Mouse (Mus musculus): ENCODE measurements around the gene Ralgapa2.

GRCm38 (mm10) chr2:146337540-146337939, 174.6 kb downstream of the Ralgapa2 start:
- TF ChIP-seq CHD1 (IDR thresholded peaks at IDR 0.05; ENCODE audit: low read depth, low read length), result no peak
- no peak for TF ChIP-seq CTCF (conservative IDR thresholded peaks at IDR 0.05 in 1 of 2, IDR thresholded peaks at IDR 0.05 in 1 of 2; ENCODE audit: low read depth in 2 of 2, low read length in 2 of 2)
- TF ChIP-seq EP300 (IDR thresholded peaks at IDR 0.05; ENCODE audit: low read length), result no peak
- TF ChIP-seq MAFK (IDR thresholded peaks at IDR 0.05; ENCODE audit: insufficient replicate concordance, low read length), result no peak
- TF ChIP-seq MAX (IDR thresholded peaks at IDR 0.05; ENCODE audit: low read length), result no peak
- no peak for TF ChIP-seq MAZ (IDR thresholded peaks at IDR 0.05; ENCODE audit: low read depth, low read length)
- TF ChIP-seq POLR2A (IDR thresholded peaks at IDR 0.05; ENCODE audit: low read depth, low read length), result no peak
- no peak for TF ChIP-seq POLR2AphosphoS2 (IDR thresholded peaks at IDR 0.05; ENCODE audit: low read depth, low read length)
- no peak for TF ChIP-seq KAT2A (IDR thresholded peaks at IDR 0.05; ENCODE audit: insufficient replicate concordance, low read length)
- no peak for TF ChIP-seq USF1 (IDR thresholded peaks at IDR 0.05; ENCODE audit: low read depth, low read length)
- no peak for TF ChIP-seq CHD2 (IDR thresholded peaks at IDR 0.05; ENCODE audit: low read length)
- TF ChIP-seq TBP (conservative IDR thresholded peaks at IDR 0.05; ENCODE audit: low read depth, low read length), result no peak
